Mouse (Mus musculus) testis, adult 2 months (tissue): ENCODE measurements at regions not wholly inside any gene's neighbourhood (a gene's known extent, or its start where the extent isn't known, plus 50 kb on each side); places are given as distances from the start of the nearest gene placed in this dataset.

Experiments
- CTCF ChIP-seq: fragments of 200-500 bp; IDR thresholded peaks from 2 replicates; pipeline ENCODE4 v1.5.1; 2012; ENCODE audit warnings: low read depth, mild to moderate bottlenecking, inconsistent platforms, low read length, moderate library complexity; ENCODE audit not compliant: control insufficient read depth, insufficient read depth, insufficient replicate concordance
- POLR2A ChIP-seq: fragments of 200-500 bp; IDR thresholded peaks from 2 replicates; pipeline ENCODE4 v1.6.1; 2012; ENCODE audit warnings: low read depth, mild to moderate bottlenecking, inconsistent platforms, low read length, moderate library complexity; ENCODE audit not compliant: control insufficient read depth

- TF ChIP-seq POLR2A (no peak), CTCF (no peak)
Measured at GRCm38 (mm10) chr11:71395631-71396030, 165.1 kb upstream of the Nlrp1b start.
